Mouse (Mus musculus) liver, embryonic 16.5 days (tissue): ENCODE data around the gene Opa3. TPM values are rescaled to one million over a fixed set of nuclear protein-coding genes. Genes with fewer than 3 reads are reported as not detected.

Source experiments
- ATAC-seq: fragments of 200-750 bp; cut with Nextera tagmentation; 2 replicates; pipeline ENCODE4 v1.8.0; 2017; ENCODE audit warnings: low read depth, mild to moderate bottlenecking, moderate number of reproducible peaks, moderate library complexity
- H3K27ac ChIP-seq: fragments of 300-500 bp; sonication (generic); 2 replicates; pipeline ENCODE4 v1.5.1; 2014; ENCODE audit warnings: mild to moderate bottlenecking, low read length
- H3K27me3 ChIP-seq: fragments of 300-500 bp; sonication (generic); 2 replicates; pipeline ENCODE4 v1.6.1; 2014; ENCODE audit warnings: low read depth, low read length, mixed read lengths; ENCODE audit not compliant: control insufficient read depth, insufficient read depth
- H3K36me3 ChIP-seq: fragments of 300-500 bp; sonication (generic); 2 replicates; pipeline ENCODE4 v1.6.1; 2014; ENCODE audit warnings: mild to moderate bottlenecking; ENCODE audit not compliant: control insufficient read depth, insufficient read depth
- H3K4me1 ChIP-seq: fragments of 300-500 bp; sonication (generic); 2 replicates; pipeline ENCODE4 v1.6.1; 2014; ENCODE audit warnings: low read depth, low read length, mixed read lengths; ENCODE audit not compliant: control insufficient read depth
- H3K4me2 ChIP-seq: fragments of 300-500 bp; sonication (generic); 2 replicates; pipeline ENCODE4 v1.6.1; 2014; ENCODE audit warnings: low read depth, low read length, mixed read lengths
- H3K4me3 ChIP-seq: fragments of 300-500 bp; sonication (generic); 2 replicates; pipeline ENCODE4 v1.5.1; 2014; ENCODE audit warnings: low read depth, mild to moderate bottlenecking, low read length
- H3K9ac ChIP-seq: fragments of 300-500 bp; sonication (generic); 2 replicates; pipeline ENCODE4 v1.6.1; 2014; ENCODE audit warnings: low read depth, low read length
- H3K9me3 ChIP-seq: fragments of 300-500 bp; sonication (generic); replicated peaks from 2 replicates; pipeline ENCODE4 v1.6.1; 2016; ENCODE audit warnings: low read length; ENCODE audit not compliant: control insufficient read depth
- WGBS: fragments of 180-500 bp; shearing (Covaris S2); extraction: QIAGEN DNeasy Blood & Tissue Kit; methylation state at CpG from one replicate; pipeline ENCODE4 v1.1.7; 2014; ENCODE audit not compliant: insufficient replicate concordance; 5-methylcytosine and 5-hydroxymethylcytosine counted together
- polyA plus RNA-seq: library from polyadenylated mRNA; unstranded; fragments of >200 nt; fragmentation: Nextera tagmentation; extraction: Ambion mirVana; gene quantifications from 2 replicates; pipeline ENCODE4 v1.2.1, GENCODE M21; 2015

Gene Opa3
- polyA plus RNA-seq, 1 experiment from 2014 or later = 14.3 TPM

GRCm38 (mm10) chr7:19265928-19266822, 38.0 kb downstream of the Opa3 start:
- Histone ChIP-seq H3K9ac (peak overlapping the region; percentile 60), H3K27me3 (no peaks in the 10 kb centered on the region), H3K27ac (peak overlapping the region; percentile 83), H3K4me2 (peak overlapping the region; percentile 73), H3K4me3 (peak overlapping the region; percentile 33), H3K9me3 (no peaks in the 10 kb centered on the region), H3K4me1 (peaks cover 65% of the 10 kb centered on the region), H3K36me3 (peaks cover 25% of the 10 kb centered on the region)
- WGBS = 30% methylated on average over 10 of the region's 10 CpGs
- 0 out of 2 replicates have a peak, but pooled peaks have one; percentile 22 for ATAC-seq

DNA sequence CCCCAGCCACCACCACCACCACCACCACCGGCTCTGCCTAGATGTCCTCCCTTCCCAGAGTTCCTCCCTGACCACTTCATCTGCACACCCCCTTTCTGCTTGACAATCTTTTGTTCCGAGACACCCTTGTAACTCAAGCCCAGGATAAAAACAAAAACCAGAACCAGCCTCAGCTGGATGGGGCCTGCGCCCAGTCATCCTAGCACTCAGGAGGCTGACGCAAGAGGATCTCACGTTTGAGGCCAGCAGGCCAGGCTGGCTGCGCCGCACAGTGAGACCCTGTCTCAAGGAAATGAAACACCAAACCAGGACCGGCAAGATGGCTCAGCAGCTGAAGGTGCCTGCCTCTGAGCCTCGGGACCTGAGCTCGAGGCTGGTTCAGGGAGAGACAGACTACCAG, 38.9 kb downstream of the Opa3 start:
- Histone ChIP-seq H3K4me2 (peak overlapping the region; percentile 73), H3K9ac (0 out of 2 replicates have a peak overlapping the region, but pooled peaks have one; percentile 1), H3K9me3 (no peaks in the 10 kb centered on the region), H3K4me3 (no peak overlapping the region), H3K36me3 (peaks cover 18% of the 10 kb centered on the region), H3K27me3 (no peaks in the 10 kb centered on the region), H3K27ac (peak overlapping the region; percentile 83), H3K4me1 (peaks cover 65% of the 10 kb centered on the region)
- ATAC-seq = no peak
- WGBS = 37% methylated on average over 10 of the region's 10 CpGs

DNA sequence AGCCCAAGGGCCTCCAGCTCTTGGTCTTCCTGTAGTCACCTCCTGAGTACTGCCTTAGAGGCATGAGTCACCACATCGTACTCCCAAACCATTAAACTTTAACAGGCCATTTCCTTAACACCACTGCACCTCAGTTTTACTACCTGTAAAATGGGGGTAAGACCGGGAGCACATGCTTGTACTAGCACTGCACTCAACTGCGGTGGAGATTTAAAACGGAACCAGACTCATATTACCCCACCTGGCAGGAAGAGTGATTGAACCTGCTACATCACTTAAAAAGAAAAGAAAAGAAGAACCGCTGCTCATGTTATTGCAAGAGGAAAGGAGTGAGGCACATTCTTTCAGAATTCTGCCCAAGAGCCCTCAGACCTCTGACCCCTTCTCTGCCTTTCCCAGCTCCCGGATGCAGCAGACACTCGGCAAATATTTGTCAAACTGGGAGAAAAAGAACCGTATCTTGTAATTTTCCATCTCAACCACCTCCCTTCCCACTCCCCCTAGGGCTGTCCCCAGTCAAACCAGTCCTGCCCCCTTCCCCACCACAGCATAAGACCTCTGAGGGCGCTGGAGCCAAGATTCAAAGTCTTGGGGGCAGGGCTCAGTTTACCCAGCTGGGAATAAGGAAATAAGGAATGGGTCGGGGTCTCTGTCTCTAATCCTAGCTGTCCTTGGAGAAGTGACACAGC, 41.0 kb downstream of the Opa3 start:
- Histone ChIP-seq H3K4me3 (peak overlapping the region; percentile 82), H3K9me3 (no peaks in the 10 kb centered on the region), H3K4me1 (peaks cover 68% of the 10 kb centered on the region), H3K27ac (peak overlapping the region; percentile 98), H3K36me3 (peaks cover 5% of the 10 kb centered on the region; the same call in 1 of the 2 replicates), H3K4me2 (peak overlapping the region; percentile 100), H3K9ac (peak overlapping the region; percentile 90), H3K27me3 (no peaks in the 10 kb centered on the region)
- no peak for ATAC-seq
- 25% methylated on average over 10 of the region's 10 CpGs for WGBS

DNA sequence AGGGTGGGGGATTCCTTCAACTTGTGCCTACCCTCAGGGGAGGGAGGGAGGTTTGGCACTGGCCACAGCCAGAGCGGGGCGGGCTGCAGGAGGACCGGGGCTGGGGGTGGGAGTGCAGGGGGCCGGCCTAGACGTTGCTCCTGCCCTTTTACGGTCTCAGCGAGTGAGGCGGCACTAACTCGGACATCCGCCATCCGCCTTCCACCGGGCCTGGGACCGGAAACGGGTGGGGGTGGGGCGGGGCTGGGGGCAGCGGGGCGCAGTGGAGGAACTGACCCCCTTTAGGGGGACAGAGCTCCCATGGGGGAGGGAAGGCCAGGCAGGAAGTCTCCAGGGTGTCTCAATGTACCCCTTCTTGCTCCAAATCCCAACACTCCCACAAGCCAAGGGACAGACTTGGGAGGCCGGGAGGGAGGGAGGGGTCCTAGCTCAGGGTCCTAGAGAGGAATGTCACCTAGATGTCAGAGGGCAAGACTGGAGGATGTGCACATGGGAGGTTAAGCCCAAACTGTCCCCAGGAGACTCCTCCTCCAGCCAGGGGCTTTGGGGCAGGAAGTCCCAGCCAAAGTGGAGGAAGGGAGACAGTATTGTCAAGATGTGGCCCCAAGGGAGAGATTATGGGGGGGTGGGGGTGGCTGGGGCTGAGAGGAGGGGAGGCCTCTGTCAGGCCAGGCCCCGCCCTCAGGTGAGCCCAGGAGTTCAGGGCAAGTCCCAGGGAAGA, 41.7 kb downstream of the Opa3 start:
- Histone ChIP-seq H3K27ac (peak overlapping the region; percentile 98), H3K4me2 (peak overlapping the region; percentile 100), H3K27me3 (no peaks in the 10 kb centered on the region), H3K9ac (peak overlapping the region; percentile 90), H3K36me3 (no peaks in the 10 kb centered on the region), H3K9me3 (no peaks in the 10 kb centered on the region), H3K4me1 (peaks cover 61% of the 10 kb centered on the region), H3K4me3 (peak overlapping the region; percentile 82)
- 1% methylated on average over 19 of the region's 19 CpGs for WGBS
- ATAC-seq = peak; percentile 15

DNA sequence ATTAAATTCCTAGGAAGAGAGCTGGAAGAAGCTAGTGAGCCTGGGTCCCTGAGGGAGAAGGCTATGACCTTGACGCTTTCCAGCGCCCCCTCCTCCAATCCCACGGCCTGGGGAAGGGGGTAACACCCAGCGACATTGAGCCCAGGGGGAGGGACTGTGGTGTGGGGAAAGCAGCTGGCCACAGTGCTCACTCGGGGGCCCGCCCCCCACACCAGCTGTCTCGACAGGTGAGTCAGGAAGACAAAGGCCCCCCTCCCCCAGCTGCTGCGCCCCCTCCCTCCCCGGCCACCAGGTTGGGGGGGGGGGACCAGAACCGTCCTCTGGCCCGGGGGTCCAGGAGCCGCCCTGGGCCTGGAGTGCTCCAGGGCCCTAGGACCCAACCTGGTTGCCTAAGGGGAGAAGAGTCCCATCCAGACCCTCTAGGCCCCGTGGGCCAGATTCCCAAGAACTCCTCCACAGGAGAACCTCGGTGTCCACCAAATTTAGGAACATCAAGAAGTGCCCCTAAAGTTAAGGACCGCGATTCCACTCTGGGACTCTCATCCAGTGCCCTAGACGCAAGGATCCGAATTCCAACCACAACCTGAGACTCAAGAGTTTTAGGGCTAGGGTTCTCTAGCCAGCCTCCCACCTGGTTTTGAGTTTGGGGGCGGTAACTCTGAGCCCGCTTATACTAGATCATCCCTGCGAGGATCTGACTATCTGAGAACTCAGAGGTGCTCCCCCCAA, 42.5 kb downstream of the Opa3 start:
- 2% methylated on average over 19 of the region's 21 CpGs for WGBS
- H3K9ac ChIP-seq = peak overlapping the region; percentile 90

DNA sequence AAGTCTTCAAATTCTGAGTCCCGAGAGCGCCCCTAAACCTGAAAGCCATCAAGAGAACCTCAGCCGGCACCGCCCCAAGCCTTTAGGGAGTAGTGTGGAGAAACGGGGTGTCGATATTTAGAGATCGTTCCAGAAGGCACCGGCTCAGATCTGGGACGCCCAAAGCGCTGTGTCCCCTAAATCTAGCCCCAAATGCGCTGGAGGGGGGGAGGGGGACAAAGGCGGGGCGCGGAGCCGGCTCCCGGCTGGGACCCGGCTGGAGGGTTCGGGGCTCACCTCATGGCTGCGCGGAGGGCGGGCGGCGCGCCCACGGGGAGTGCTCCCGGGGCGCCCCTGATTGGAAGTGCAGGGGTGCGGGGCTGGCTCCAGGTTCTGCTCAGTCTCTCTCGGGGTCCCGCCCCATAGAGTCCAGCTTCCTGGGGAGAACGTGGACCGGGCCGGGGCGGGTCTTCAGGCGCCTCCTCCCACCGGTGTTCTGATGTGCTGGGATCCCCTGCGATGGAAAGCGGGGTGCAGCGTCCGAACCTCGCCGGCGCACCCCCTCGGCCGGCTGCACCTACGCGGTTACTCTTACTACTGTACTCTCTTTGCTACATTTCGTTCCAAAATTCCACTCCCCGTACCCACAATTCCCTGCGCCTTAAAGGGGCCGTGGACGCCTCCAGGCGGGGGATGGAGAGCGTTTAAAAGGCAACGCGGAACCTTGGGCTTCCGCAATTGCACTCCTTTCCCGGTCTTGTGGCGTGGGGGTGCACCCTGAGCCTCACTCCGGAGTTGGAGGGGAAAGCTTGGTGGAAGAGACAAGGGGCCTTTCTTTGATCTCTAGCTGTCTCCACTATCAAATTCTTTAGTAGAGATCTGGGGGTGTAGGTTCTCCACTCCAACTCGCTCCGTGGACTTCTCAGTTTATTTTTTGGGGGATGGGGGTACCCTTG, 43.4 kb downstream of the Opa3 start, which contains the start of gene Vasp:
Gene Vasp (minus strand): TSS at position 580 of the 935 bp plus-strand sequence.
- Histone ChIP-seq H3K27me3 (no peaks in the 10 kb centered on the region), H3K4me3 (peak within 1 kb of the TSS; percentile 82), H3K36me3 (no peaks in the 10 kb centered on the region), H3K27ac (peak within 1 kb of the TSS; percentile 98), H3K4me1 (peaks cover 45% of the 10 kb centered on the region), H3K9me3 (no peaks in the 10 kb centered on the region), H3K4me2 (peak within 1 kb of the TSS; percentile 100), H3K9ac (peak within 1 kb of the TSS; percentile 90)
- WGBS = under 1% methylated on average over 62 of the region's 62 CpGs
- peak; percentile 77 for ATAC-seq

More for the DNA sequence above, 42.5 kb downstream of the Opa3 start:
- Histone ChIP-seq H3K4me1 (peaks cover 53% of the 10 kb centered on the region), H3K27ac (peak overlapping the region; percentile 98), H3K36me3 (no peaks in the 10 kb centered on the region), H3K27me3 (no peaks in the 10 kb centered on the region), H3K4me2 (peak overlapping the region; percentile 100), H3K4me3 (peak overlapping the region; percentile 82), H3K9me3 (no peaks in the 10 kb centered on the region)
- no peak for ATAC-seq

DNA sequence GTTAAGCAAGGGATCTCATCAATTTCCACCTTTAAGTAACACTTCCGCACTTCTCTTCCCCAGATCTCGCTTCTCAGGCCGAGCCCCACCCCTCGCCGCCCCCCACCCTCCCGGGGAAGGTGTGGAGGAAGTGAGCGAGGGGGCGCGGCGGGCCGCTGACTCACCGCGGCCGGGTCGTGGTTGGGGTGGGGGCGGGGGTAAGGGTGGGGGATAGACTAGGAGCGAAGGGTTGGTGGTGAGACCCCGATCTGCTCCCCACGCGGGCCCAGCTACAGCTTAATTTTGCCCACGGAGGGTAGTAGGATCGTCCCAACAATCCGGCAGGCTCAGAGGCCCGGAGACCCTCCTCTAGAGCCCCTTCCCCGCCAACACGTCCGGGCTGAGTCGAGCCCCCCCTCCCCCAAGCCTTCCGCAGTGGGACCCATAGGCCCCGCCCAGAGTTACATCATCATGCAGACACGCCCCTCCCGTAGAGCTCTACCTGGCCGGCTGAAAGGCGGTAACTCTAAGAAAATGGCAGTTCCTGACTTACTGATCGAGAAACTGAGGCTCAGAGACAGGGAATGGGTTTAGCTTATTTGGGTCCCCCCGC, 44.1 kb downstream of the Opa3 start:
- Histone ChIP-seq H3K27me3 (peaks cover 2% of the 10 kb centered on the region; the same call in 1 of the 2 replicates), H3K4me3 (peak overlapping the region; percentile 82), H3K4me2 (peak overlapping the region; percentile 100), H3K36me3 (no peaks in the 10 kb centered on the region), H3K9me3 (no peaks in the 10 kb centered on the region), H3K9ac (peak overlapping the region; percentile 90), H3K27ac (peak overlapping the region; percentile 98), H3K4me1 (peaks cover 37% of the 10 kb centered on the region)
- 0% methylated on average over 36 of the region's 36 CpGs for WGBS
- peak; percentile 61 for ATAC-seq
